Mouse (Mus musculus): Measurements from ENCODE around the gene Pcmt1. TPM values are rescaled to one million over a fixed set of nuclear protein-coding genes. Genes with fewer than 3 reads are reported as not detected.

The Pcmt1 gene
- polyA plus RNA-seq, 1 experiment from 2014 or later = 184 TPM

GRCm38 (mm10) chr10:7581401-7581800 is 99.5 kb downstream of the Pcmt1 start:
- H3K9ac ChIP-seq = no peak overlapping the region
- H3K4me2 ChIP-seq = no peak overlapping the region
- H3K4me3 ChIP-seq = no peak overlapping the region
- ATAC-seq (ENCODE audit: low read depth) = no peak
- WGBS = 93% methylated on average over 2 of the region's 2 CpGs
- H3K9me3 ChIP-seq = no peaks in the 10 kb centered on the region
- H3K4me1 ChIP-seq (replicated peaks) = no peaks in the 10 kb centered on the region
- H3K27me3 ChIP-seq = no peaks in the 10 kb centered on the region
- no peaks in the 10 kb centered on the region for H3K36me3 ChIP-seq
- no peak overlapping the region for H3K27ac ChIP-seq (replicated peaks)

Other genes starting within 250 kb of the Pcmt1 start
- 0.71 and 1.2 TPM in 2 replicates for gene Ulbp1, start 207.5 kb downstream of the Pcmt1 start, polyA plus RNA-seq (2015; fragmentation: Nextera tagmentation; extraction: Ambion mirVana)
- 31.1 and 31.7 TPM in 2 replicates for gene Lrp11, start 91.3 kb downstream of the Pcmt1 start, polyA plus RNA-seq (2015; fragmentation: Nextera tagmentation; extraction: Ambion mirVana)
- gene Nup43, start 13.6 kb downstream of the Pcmt1 start, polyA plus RNA-seq (2015; fragmentation: Nextera tagmentation; extraction: Ambion mirVana) = 35.1 and 35.7 TPM in 2 replicates
- gene Lats1, start 78 bp upstream of the Pcmt1 start, polyA plus RNA-seq (2015; fragmentation: Nextera tagmentation; extraction: Ambion mirVana) = 9.8 and 9.9 TPM in 2 replicates
- gene Katna1, start 44.9 kb upstream of the Pcmt1 start, polyA plus RNA-seq (2015; fragmentation: Nextera tagmentation; extraction: Ambion mirVana) = 36.8 and 43.7 TPM in 2 replicates
- 54.0 and 54.8 TPM in 2 replicates for gene Ginm1, start 111.7 kb upstream of the Pcmt1 start, polyA plus RNA-seq (2015; fragmentation: Nextera tagmentation; extraction: Ambion mirVana)
- 42.5 and 52.4 TPM in 2 replicates for gene Ppil4, start 111.8 kb upstream of the Pcmt1 start, polyA plus RNA-seq (2015; fragmentation: Nextera tagmentation; extraction: Ambion mirVana)
- gene Zc3h12d, start 151.3 kb upstream of the Pcmt1 start, polyA plus RNA-seq (2015; fragmentation: Nextera tagmentation; extraction: Ambion mirVana) = 0.10 and 0.11 TPM in 2 replicates

Data from neural tube, embryonic 13.5 days (tissue).